Mouse (Mus musculus) forebrain, embryonic 12.5 days (tissue): ENCODE results near the gene Gprc5b. TPM values are rescaled to one million over a fixed set of nuclear protein-coding genes. Genes with fewer than 3 reads are reported as not detected.

ENCODE experiments used
- ATAC-seq: fragments of 200-750 bp; cut with Nextera tagmentation; 2 replicates; pipeline ENCODE4 v1.8.0; 2017; ENCODE audit warnings: moderate TSS enrichment; ENCODE audit not compliant: low FRiP score
- H3K27ac ChIP-seq: fragments of 300-500 bp; sonication (generic); 2 replicates; pipeline ENCODE4 v1.5.1; 2016; ENCODE audit warnings: mild to moderate bottlenecking
- H3K27me3 ChIP-seq: fragments of 300-500 bp; sonication (generic); 2 replicates; pipeline ENCODE4 v1.6.1; 2016; ENCODE audit warnings: mild to moderate bottlenecking
- H3K36me3 ChIP-seq: fragments of 300-500 bp; sonication (generic); replicated peaks from 2 replicates; pipeline ENCODE4 v1.6.1; 2016; ENCODE audit warnings: mild to moderate bottlenecking
- H3K4me1 ChIP-seq: fragments of 300-500 bp; sonication (generic); 2 replicates; pipeline ENCODE4 v1.6.1; 2016
- H3K4me2 ChIP-seq: fragments of 300-500 bp; sonication (generic); 2 replicates; pipeline ENCODE4 v1.6.1; 2016; ENCODE audit warnings: mild to moderate bottlenecking, moderate library complexity
- H3K4me3 ChIP-seq: fragments of 300-500 bp; sonication (generic); replicated peaks from 2 replicates; pipeline ENCODE4 v1.5.1; 2016; ENCODE audit warnings: mild to moderate bottlenecking
- H3K9ac ChIP-seq: fragments of 300-500 bp; sonication (generic); 2 replicates; pipeline ENCODE4 v1.6.1; 2016; ENCODE audit warnings: mild to moderate bottlenecking
- H3K9me3 ChIP-seq: fragments of 300-500 bp; sonication (generic); 2 replicates; pipeline ENCODE4 v1.6.1; 2016
- WGBS: fragments of 180-500 bp; shearing (Covaris S2); methylation state at CpG from one replicate; pipeline ENCODE4 v1.1.7; 2016; 5-methylcytosine and 5-hydroxymethylcytosine counted together
- polyA plus RNA-seq: library from polyadenylated mRNA; unstranded; fragments of >200 nt; fragmentation: Nextera tagmentation; extraction: Ambion mirVana; gene quantifications from 2 replicates; pipeline ENCODE4 v1.2.1, GENCODE M21; 2016

The Gprc5b gene
- polyA plus RNA-seq, 1 experiment from 2014 or later: 15.1 TPM

GRCm38 (mm10) chr7:118985786-118986185 lies 9.2 kb downstream of the Gprc5b start:
- WGBS: 79% methylated on average over 4 of the region's 4 CpGs
- Histone ChIP-seq H3K36me3 (peaks cover 42% of the 10 kb centered on the region), H3K4me2 (no peak overlapping the region), H3K4me3 (no peak overlapping the region), H3K27ac (no peak overlapping the region), H3K9ac (no peak overlapping the region), H3K9me3 (no peaks in the 10 kb centered on the region), H3K27me3 (no peaks in the 10 kb centered on the region), H3K4me1 (peaks cover 30% of the 10 kb centered on the region)
- no peak for ATAC-seq

GRCm38 (mm10) chr7:118983961-118984360 lies 11.1 kb downstream of the Gprc5b start:
- H3K4me1 ChIP-seq: peaks cover 13% of the 10 kb centered on the region
- 91% methylated on average over 19 of the region's 19 CpGs for WGBS
- no peak overlapping the region for H3K27ac ChIP-seq
- no peak overlapping the region for H3K4me3 ChIP-seq
- H3K36me3 ChIP-seq: peaks cover 55% of the 10 kb centered on the region
- H3K9me3 ChIP-seq: no peaks in the 10 kb centered on the region
- no peak overlapping the region for H3K9ac ChIP-seq
- no peak for ATAC-seq
- H3K27me3 ChIP-seq: no peaks in the 10 kb centered on the region
- H3K4me2 ChIP-seq: no peak overlapping the region

GRCm38 (mm10) chr7:118982586-118982985 lies 12.4 kb downstream of the Gprc5b start:
- H3K4me1 ChIP-seq: peaks cover 24% of the 10 kb centered on the region
- no peaks in the 10 kb centered on the region for H3K9me3 ChIP-seq
- no peaks in the 10 kb centered on the region for H3K27me3 ChIP-seq
- H3K4me2 ChIP-seq: no peak overlapping the region
- H3K4me3 ChIP-seq: no peak overlapping the region
- no peak overlapping the region for H3K27ac ChIP-seq
- no peak for ATAC-seq
- peaks cover 61% of the 10 kb centered on the region for H3K36me3 ChIP-seq
- no peak overlapping the region for H3K9ac ChIP-seq
- WGBS: 95% methylated on average over 4 of the region's 4 CpGs

DNA sequence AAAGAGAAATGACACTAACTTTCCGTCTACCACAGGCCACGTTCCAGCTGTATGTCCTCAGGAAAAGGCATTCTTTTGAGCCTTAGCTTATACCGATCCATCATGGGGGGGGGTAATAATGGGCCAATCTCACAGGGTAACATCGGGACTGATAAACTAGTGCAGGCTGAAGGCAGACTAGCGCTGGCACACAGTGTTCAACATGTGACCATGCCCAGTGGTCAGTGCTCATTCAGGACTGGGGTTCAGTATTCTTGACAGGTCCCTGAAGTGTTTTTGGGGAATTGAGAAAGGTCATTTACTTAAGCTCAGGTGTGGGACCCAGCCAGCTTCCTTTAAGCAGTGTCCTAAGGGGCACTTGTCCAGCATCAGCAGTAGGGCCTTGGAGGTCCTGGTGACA lies 13.2 kb downstream of the Gprc5b start:
- Histone ChIP-seq H3K4me2 (no peak overlapping the region), H3K36me3 (peaks cover 66% of the 10 kb centered on the region), H3K4me3 (no peak overlapping the region), H3K9ac (no peak overlapping the region), H3K27me3 (no peaks in the 10 kb centered on the region), H3K27ac (no peak overlapping the region), H3K9me3 (no peaks in the 10 kb centered on the region), H3K4me1 (peaks cover 30% of the 10 kb centered on the region)
- 92% methylated on average over 5 of the region's 5 CpGs for WGBS
- no peak for ATAC-seq

DNA sequence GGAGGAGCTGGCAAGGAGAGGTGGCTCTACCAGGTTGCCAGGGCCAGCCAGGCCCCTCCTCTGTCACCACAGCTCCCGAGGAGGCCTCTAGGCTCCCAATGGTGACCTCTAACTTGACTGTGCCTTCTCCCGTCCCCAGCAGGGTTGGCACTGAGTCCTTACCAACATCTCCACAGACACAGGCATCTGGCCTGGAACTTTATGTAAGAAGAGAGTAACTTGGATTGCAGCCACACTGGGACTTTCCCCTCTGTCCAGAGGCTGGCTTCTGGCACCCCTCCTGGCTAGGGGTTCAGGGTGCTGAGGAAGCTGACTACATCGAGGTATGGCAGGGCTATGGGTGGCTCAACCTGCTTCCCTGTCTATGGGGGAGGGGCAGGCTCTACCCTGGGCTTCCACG lies 13.7 kb downstream of the Gprc5b start:
- no peaks in the 10 kb centered on the region for H3K27me3 ChIP-seq
- H3K36me3 ChIP-seq: peaks cover 67% of the 10 kb centered on the region
- no peak overlapping the region for H3K9ac ChIP-seq
- H3K4me1 ChIP-seq: peaks cover 30% of the 10 kb centered on the region
- no peaks in the 10 kb centered on the region for H3K9me3 ChIP-seq
- no peak overlapping the region for H3K27ac ChIP-seq
- H3K4me3 ChIP-seq: no peak overlapping the region
- 81% methylated on average over 4 of the region's 4 CpGs for WGBS
- ATAC-seq: no peak
- H3K4me2 ChIP-seq: no peak overlapping the region

- no peak overlapping the region for H3K27ac ChIP-seq
- no peak overlapping the region for H3K4me3 ChIP-seq
- H3K9me3 ChIP-seq: no peaks in the 10 kb centered on the region
- no peaks in the 10 kb centered on the region for H3K27me3 ChIP-seq
- ATAC-seq: no peak
- peaks cover 32% of the 10 kb centered on the region for H3K4me1 ChIP-seq
- no peak overlapping the region for H3K9ac ChIP-seq
- 81% methylated on average over 9 of the region's 9 CpGs for WGBS
- H3K36me3 ChIP-seq: peaks cover 83% of the 10 kb centered on the region
- H3K4me2 ChIP-seq: no peak overlapping the region
These were observed 15.3 kb downstream of the Gprc5b start for GRCm38 (mm10) chr7:118979708-118980107.

DNA sequence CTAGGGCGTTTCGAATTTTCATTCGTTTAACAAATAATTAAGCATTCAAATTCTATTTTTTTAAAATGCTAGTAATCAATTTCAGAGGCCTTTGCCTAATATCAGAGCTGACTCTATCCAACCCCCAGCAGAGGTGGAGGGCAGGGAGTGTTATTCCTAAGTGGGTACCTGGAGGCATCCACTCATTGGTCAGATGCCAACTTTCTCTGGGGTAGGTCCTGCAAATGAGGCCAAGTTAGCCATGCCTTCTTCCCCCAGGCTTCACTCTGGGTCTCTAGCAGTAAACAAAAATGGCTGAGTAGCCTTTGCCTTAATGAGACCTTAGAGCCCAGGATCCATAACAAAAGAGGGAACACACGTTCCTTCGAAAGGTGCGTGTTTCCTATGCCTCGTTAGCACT lies 15.9 kb downstream of the Gprc5b start:
- Histone ChIP-seq H3K27me3 (no peaks in the 10 kb centered on the region), H3K4me1 (peaks cover 32% of the 10 kb centered on the region), H3K36me3 (peaks cover 84% of the 10 kb centered on the region), H3K9me3 (no peaks in the 10 kb centered on the region), H3K4me3 (no peak overlapping the region), H3K27ac (no peak overlapping the region), H3K9ac (no peak overlapping the region), H3K4me2 (no peak overlapping the region)
- no peak for ATAC-seq
- WGBS: 84% methylated on average over 7 of the region's 7 CpGs

GRCm38 (mm10) chr7:118977167-118977543 lies 17.9 kb downstream of the Gprc5b start:
- Histone ChIP-seq H3K4me1 (peaks cover 42% of the 10 kb centered on the region), H3K27ac (peak overlapping the region; percentile 75; the same call in 1 of the 2 replicates), H3K4me2 (no peak overlapping the region; the same call in 1 of the 2 replicates), H3K36me3 (peaks cover 80% of the 10 kb centered on the region), H3K4me3 (no peak overlapping the region), H3K27me3 (no peaks in the 10 kb centered on the region), H3K9ac (no peak overlapping the region), H3K9me3 (no peaks in the 10 kb centered on the region)
- no peak for ATAC-seq
- 77% methylated on average over 10 of the region's 10 CpGs for WGBS

GRCm38 (mm10) chr7:118976414-118977166 lies 18.4 kb downstream of the Gprc5b start:
- peak overlapping the region; percentile 9; the same call in 1 of the 2 replicates for H3K9ac ChIP-seq
- H3K4me2 ChIP-seq: peak overlapping the region; percentile 17; the same call in 1 of the 2 replicates
- no peaks in the 10 kb centered on the region for H3K27me3 ChIP-seq
- H3K36me3 ChIP-seq: peaks cover 79% of the 10 kb centered on the region
- WGBS: 27% methylated on average over 14 of the region's 14 CpGs
- 0 out of 2 replicates have a peak overlapping the region, but pooled peaks have one; percentile 5 for H3K4me3 ChIP-seq
- H3K9me3 ChIP-seq: no peaks in the 10 kb centered on the region
- peak; percentile 30; the same call in 1 of the 2 replicates for ATAC-seq
- H3K27ac ChIP-seq: peak overlapping the region; percentile 75
- peaks cover 42% of the 10 kb centered on the region for H3K4me1 ChIP-seq

DNA sequence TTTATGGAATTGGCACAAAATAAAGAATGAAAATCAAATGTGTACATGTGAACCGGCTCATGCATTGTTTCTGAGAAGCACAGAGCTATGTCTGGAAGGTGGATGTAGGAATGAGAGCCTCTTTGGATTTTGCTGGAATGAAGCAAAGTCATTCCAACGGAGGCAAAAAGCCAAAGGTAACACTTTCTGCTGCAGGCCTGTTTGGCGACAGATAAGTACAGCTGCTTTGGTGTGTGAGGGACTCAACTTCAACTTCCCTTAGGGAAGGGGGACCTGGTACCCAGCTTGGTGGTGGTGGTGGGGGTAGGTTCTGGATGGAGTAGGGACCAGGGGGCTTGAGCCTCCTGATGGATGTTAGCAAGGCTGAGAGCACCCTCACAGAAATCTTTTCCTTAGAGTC lies 19.2 kb downstream of the Gprc5b start:
- H3K27ac ChIP-seq: 0 out of 2 replicates have a peak overlapping the region, but pooled peaks have one; percentile 75

GRCm38 (mm10) chr7:118973377-118973776 lies 21.6 kb downstream of the Gprc5b start:
- WGBS: 94% methylated on average over 4 of the region's 4 CpGs
- H3K36me3 ChIP-seq: peaks cover 69% of the 10 kb centered on the region
- no peak overlapping the region for H3K4me3 ChIP-seq
- H3K27me3 ChIP-seq: no peaks in the 10 kb centered on the region
- H3K9ac ChIP-seq: no peak overlapping the region
- ATAC-seq: no peak
- H3K9me3 ChIP-seq: no peaks in the 10 kb centered on the region
- H3K4me1 ChIP-seq: peaks cover 39% of the 10 kb centered on the region
- H3K27ac ChIP-seq: no peak overlapping the region
- H3K4me2 ChIP-seq: no peak overlapping the region

More for the DNA sequence above, 19.2 kb downstream of the Gprc5b start:
- 90% methylated on average over 3 of the region's 3 CpGs for WGBS
- Histone ChIP-seq H3K36me3 (peaks cover 79% of the 10 kb centered on the region), H3K4me3 (no peak overlapping the region), H3K27me3 (no peaks in the 10 kb centered on the region), H3K9ac (no peak overlapping the region), H3K4me1 (peaks cover 42% of the 10 kb centered on the region), H3K4me2 (no peak overlapping the region), H3K9me3 (no peaks in the 10 kb centered on the region)
- no peak for ATAC-seq

- Histone ChIP-seq H3K9ac (no peak overlapping the region), H3K27me3 (no peaks in the 10 kb centered on the region), H3K27ac (peak overlapping the region; percentile 39), H3K4me1 (peaks cover 29% of the 10 kb centered on the region), H3K9me3 (no peaks in the 10 kb centered on the region), H3K4me2 (no peak overlapping the region), H3K4me3 (no peak overlapping the region), H3K36me3 (peaks cover 60% of the 10 kb centered on the region)
- peak; percentile 33; the same call in 1 of the 2 replicates for ATAC-seq
- 65% methylated on average over 5 of the region's 5 CpGs for WGBS
These were observed 22.7 kb downstream of the Gprc5b start for GRCm38 (mm10) chr7:118972306-118972705.

DNA sequence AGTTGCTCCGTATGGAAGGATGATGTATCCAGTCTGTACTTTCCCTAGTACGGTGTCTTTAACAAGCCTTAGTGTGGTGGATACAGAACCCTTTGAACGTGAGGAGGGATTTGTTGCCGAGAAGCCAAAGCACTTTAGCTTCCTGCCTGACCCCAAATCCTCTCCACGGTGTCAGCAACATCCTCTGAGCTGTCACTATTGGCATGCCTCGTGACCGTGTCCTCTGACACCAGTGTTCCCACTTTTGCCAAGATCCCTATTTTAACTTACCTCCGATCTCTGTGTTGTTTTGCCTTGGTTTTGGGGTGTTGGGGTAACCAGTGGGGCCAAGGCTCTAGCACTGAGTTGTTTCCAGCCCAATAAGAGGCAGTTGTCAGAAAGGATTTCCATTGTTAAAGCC lies 23.5 kb downstream of the Gprc5b start:
- no peak overlapping the region for H3K4me3 ChIP-seq
- H3K4me2 ChIP-seq: no peak overlapping the region
- WGBS: 90% methylated on average over 8 of the region's 8 CpGs
- no peak for ATAC-seq
- no peak overlapping the region for H3K27ac ChIP-seq
- peaks cover 57% of the 10 kb centered on the region for H3K36me3 ChIP-seq
- no peak overlapping the region for H3K9ac ChIP-seq
- H3K4me1 ChIP-seq: peaks cover 21% of the 10 kb centered on the region
- H3K9me3 ChIP-seq: no peaks in the 10 kb centered on the region
- no peaks in the 10 kb centered on the region for H3K27me3 ChIP-seq
